Mouse (Mus musculus) retina, postnatal 1 day (tissue): ENCODE measurements around the gene Bst2.

Experiments
- DNase-seq: peaks from one replicate; pipeline ENCODE4 v3.0.0-alpha.2; 2012

Bst2 gene

DNA sequence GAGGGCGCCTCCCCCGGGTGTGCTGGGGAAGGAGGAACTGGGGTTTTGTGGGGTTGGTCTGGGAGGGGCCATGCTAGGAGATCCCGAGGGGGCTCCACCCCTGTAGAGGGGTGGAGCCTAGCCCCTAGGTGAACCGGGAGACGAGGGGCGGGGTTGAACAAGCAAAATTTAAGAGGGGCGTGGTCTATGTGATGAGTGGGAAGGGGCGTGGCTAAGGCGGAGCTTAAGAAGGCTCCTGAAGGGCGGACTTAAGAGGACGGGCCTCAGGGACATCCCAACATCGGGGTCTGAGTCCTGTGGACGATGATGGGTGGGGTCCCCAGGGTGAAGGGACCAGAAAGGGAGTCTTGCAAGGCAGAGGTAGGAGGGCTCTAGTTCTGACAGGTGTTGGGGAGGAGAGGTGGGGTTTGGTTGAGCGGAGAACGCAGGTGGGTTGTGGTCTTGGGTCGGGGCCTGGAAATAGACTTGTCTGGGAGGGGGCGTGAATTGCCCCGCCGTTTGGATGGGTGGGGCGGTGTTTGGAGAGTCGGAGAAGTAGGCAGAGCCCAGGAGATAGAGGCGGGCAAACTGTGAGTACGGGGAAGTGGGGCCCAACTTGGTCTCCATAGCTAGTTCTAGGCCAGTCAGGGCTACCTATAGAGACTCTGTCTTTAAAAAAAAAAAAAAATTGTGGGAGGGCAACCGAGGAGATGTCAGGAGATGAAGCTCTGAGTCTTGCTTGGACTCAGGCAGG is 21.9 kb upstream of the Bst2 start:
- DNase-seq = peak; percentile 71

DNA sequence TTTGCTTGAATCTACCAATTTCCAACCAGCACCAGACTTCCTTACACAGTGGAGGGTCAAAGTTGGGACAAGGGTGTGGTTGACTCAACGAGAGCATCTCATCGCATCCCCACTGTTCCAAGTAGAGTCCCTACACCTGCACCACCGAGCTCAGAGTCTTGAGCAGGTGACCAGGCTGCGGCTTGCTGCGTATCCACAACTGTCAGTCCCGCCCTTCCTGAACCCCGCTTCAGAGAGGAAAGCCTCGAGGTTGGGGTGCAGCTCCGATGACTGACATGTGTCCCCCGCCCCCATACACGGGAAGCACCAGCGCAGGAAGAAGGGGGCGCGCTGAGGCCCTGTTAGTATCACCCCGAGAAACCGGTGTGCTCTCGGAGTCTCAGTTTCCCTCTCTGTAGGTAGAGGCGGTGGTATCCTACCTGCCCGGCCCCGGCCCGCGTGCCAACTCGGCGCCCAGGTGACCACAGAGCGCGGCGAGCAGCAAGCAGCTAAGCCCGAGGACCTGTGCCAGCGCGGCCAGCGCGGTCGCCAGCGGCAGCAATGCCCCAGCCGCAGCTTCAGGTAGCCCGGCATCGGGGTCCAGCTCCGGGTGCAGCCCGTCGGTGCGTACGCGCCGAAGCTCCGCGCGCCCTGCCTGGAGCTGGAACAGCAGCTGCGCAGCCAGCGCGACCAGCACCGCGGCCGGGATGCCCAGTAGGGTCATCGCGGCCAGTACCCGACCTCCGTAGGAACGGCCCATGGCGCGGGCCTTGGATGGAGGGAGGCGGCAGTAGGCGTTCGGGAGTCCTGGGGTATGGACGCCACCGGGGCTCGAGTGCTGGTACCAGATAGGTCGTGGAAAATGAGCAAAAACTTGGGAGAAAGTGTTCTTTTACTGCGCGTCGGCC is 21.1 kb upstream of the Bst2 start, which contains the start of gene Tmem221:
Tmem221 (minus strand) TSS at position 801 of the 887 bp plus-strand sequence.
- DNase-seq = peak; percentile 15

DNA sequence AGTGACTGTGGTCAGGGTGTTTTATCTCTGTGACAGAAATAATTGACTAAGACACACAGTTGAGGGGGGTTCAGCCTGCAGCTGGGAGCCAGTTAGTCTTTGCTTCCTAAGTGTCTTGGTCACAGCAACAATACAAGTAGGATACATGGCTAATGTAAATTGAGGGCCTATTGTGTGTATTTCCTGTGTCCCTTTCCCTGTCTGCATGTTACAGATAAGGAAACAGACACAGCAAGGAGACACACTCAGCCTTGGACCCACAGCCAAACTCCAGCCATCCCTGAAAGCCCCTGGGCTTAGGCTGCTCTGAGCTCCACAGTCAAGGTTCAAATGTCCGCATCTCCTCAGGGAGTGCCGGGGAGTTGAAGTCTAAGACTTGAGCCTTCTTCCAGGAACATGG is 17.4 kb upstream of the Bst2 start:
- DNase-seq = no peak

DNA sequence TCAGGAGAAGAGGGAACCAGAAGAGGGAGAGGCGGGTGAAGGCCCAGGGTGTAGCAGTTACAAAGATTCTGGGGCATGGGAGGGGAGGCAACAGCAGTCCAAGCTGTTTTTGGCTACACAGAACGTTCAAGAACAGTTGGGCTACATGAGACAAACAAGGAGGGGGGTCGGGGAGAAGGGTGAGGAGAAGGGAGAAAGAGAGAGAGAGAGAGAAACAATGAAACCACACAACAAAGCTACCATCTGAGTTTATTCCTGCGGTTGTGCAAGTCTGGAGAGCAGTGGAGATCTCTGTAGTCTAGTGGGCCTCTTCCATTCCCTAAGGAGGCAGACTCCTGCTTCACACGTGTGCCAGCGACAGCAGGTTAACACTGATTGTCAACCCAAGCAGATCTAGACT is 16.7 kb upstream of the Bst2 start:
- DNase-seq = no peak

- no peak for DNase-seq
These were observed 15.5 kb upstream of the Bst2 start for GRCm38 (mm10) chr8:71552770-71553169.

GRCm38 (mm10) chr8:71550754-71551153 is 13.5 kb upstream of the Bst2 start:
- no peak for DNase-seq

DNA sequence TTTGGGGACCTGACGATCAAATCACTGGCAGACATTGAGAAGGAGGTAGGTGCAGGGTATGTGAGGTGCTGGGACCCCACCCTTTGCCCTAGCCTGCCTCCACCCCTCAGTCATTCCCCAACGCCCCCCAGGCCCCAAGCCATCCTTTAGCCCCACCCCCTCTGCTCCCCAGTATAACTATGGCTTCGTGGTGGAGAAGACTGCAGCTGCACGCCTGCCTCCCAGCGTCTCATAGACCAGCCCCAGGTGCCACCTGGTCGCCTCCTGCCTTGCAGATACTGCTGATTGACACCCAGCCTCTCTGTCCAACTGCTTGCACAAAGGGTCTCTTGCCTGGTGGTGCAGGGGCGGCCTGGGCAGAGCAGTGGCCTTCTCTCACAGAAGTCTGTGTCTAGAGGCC is 10.3 kb upstream of the Bst2 start:
- DNase-seq = no peak

- no peak for DNase-seq
These were observed 7.8 kb upstream of the Bst2 start for GRCm38 (mm10) chr8:71545053-71545452.

DNA sequence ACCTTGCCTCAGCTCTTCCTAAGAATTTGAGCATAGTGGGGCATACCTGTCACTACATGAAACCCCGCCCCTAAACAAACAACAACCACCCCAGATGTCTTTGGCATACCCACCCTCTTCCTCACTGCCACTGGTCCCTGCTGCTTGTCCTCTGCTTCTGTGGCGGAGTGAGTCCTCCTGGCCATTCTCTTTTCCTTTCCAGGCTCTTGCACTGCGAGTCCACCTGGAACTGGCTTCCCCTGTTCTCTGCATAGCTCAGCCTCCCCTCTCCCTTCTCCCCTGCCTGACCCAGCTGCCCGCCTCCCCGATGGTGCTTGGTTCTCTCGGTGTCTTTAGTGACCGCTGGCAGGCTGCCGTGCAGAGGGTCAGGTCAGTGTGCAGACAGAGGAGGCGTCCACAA is 6.5 kb upstream of the Bst2 start:
- no peak for DNase-seq

DNA sequence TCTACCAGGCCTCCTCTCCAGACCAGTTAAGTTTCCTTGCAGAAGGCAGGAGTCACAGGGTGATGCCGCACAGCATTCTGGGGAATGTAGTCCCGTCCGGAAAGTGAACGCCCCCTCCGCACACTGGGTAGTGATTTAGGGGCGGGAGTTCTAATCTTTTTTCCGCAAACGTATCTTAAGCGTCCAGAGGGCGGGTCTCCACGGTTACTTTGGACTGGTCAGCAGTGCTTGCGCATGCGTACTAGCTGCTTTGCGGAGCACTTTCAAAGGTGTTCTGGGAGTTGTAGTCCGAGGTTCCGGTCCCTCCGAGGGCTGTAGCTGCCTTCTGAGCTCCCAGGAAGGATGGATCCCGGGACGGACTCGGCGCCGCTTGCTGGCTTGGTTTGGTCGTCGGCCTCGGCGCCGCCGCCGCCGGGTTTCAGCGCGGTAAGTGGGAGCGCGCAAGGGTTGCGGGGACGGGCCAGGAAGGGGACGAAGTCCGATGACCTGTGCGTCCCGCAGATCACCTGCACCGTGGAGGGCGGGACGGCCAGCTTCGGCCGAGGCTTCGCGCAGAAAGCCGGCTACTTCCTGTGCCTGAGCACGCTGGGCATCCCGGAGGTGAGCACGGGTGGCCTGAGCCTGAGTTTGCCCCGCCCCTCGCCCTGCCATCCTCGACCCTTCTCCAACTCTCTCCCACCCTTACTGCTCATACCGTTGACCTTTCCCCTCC is 5.5 kb upstream of the Bst2 start, which contains the start of gene Mvb12a:
Mvb12a (plus strand) TSS at position 291 of the 712 bp plus-strand sequence.
- peak; percentile 100 for DNase-seq

DNA sequence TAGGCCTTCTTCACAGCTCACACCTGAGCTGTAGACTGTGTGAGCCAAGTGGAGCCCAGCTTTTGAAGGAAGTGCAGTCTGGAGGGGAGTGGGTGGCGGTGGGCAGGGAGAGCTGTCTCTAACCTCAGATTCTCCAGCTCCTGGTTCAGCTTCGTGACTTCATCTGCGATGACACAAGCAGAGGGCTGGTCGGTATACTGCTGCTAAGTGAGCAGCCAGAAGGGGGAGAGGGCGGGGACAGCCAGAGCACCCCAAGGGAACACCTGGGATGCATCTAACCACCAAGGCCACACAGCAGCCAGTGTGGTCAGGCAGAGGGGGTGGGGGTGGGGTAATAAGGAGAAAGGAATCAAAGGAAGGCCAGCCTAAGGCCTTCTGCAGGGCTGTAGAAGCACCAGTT is 1.6 kb downstream of the Bst2 start:
- no peak for DNase-seq

GRCm38 (mm10) chr8:71534263-71534810 is 2.9 kb downstream of the Bst2 start:
- DNase-seq = no peak

DNA sequence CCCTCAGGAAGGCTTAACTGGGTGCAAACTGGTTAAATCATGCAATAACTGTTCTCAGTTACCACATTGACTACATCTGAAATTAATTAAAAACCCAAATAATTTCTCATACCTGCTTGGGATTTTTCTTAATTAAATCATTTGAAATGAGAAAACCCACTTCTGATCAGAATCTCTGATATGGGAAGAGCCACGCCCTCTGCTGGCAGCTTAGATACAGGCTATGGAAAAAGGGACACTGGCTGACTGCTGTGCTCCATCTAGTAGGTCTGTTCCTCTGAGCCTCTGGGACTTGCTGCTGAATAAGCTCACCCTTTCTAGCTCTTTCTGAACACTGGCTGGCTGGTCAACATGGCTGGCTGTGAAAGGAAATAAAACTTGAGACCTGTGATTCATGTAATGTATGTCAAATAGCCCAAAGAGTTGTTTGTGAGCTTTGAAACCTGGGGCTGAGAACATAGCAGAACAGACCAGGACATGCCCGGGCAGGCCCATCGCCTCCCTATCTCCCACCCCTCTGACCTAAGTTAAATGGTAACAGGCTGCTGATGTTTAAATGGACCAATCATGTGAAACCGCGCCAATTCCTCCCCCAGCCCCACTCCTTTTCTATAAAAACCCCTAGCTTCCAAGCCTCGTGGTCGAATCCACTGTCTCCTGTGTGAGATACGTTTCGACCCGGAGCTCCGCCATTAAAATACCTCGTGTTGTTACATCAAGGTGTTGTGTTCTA is 6.4 kb downstream of the Bst2 start:
- peak; percentile 54 for DNase-seq

DNA sequence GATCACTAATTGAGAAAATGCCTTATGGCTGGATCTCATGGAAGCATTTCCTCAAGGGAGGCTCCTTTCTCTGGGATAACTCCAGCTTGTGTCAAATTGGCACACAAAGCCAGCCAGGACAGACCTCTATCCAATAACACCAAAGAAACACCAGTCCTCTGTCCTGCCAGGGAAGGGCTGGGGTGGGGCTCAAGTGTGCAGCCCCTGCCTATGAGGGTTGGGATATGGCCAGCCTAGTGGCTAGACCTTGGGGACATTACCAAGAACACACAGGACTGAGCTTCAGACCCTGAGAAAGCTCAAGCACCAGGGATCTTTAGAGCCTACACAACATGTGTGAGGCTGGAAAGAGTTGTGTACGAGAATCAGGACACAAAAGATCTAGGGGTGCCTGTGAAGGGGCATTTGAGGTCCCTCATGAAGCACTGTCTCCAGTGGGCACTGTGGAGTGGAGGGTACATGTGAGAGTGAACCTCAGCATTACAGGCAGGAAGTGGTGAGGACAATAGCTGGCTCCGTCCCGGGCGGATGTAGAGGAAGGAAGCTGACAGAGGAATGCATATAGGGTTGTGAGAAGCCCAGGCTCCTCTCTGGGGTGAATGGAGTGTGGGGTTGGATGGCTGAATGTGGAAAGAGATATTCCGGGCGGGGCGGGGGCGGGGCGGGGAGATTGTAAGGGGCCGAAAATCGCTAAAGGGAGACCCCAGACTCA is 8.7 kb downstream of the Bst2 start:
- no peak for DNase-seq

GRCm38 (mm10) chr8:71527162-71527870 is 9.9 kb downstream of the Bst2 start:
- DNase-seq = no peak

DNA sequence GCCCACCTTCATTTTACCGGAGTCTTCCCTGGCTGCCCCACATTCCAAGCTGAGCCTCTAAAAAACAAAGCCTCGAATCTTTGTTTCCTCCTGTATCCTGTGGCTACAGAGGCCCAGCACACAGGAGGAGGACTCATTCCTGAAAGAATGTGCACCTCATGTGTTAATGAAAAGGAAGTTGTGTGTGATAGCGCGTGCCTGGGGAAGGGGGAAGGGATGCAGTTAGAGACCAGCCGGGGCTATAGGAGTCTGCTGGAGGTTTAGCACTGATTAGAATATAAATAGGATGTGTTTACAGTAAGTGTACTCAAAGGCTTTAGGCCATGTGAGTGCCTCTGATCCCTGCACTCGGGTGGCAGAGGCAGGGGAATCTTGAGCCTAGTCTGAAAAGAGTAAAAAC is 11.0 kb downstream of the Bst2 start:
- DNase-seq = no peak

- no peak for DNase-seq
These were observed 11.8 kb downstream of the Bst2 start, which contains the start of gene Ccdc194 for GRCm38 (mm10) chr8:71525226-71526050. Ccdc194 (minus strand) TSS chr8:71525711.

- DNase-seq = peak; percentile 95
These were observed 15.6 kb downstream of the Bst2 start for GRCm38 (mm10) chr8:71521634-71522033.

- peak; percentile 81 for DNase-seq
These were observed 18.0 kb downstream of the Bst2 start for GRCm38 (mm10) chr8:71519037-71519825.
